Mouse (Mus musculus) erythroblast, embryonic 14.5 days (primary cell): ENCODE measurements around the gene Gm14692. TPM values are rescaled to one million over a fixed set of nuclear protein-coding genes. Genes with fewer than 3 reads are reported as not detected.
"Not testable (repeated sequence)": the region's sequence is repeated elsewhere in the genome, so short reads cannot be mapped to it uniquely, and the experiment has no call there.

Experiments used
- H3K27me3 ChIP-seq: 2 replicates; pipeline ENCODE4 v1.6.1; 2012; ENCODE audit warnings: inconsistent platforms; ENCODE audit not compliant: control insufficient read depth
- H3K36me3 ChIP-seq: 2 replicates; pipeline ENCODE4 v1.6.1; 2012; ENCODE audit warnings: mild to moderate bottlenecking, inconsistent platforms; ENCODE audit not compliant: control insufficient read depth
- H3K4me1 ChIP-seq: 2 replicates; pipeline ENCODE4 v1.6.1; 2012; ENCODE audit warnings: inconsistent platforms; ENCODE audit not compliant: control insufficient read depth
- H3K4me3 ChIP-seq: replicated peaks from 2 replicates; pipeline ENCODE3; 2012; ENCODE audit warnings: moderate library complexity, mild to moderate bottlenecking, inconsistent platforms
- H3K9me3 ChIP-seq: 2 replicates; pipeline ENCODE4 v1.6.1; 2012; ENCODE audit warnings: low read length, inconsistent platforms, mixed read lengths; ENCODE audit not compliant: control insufficient read depth
- polyA plus RNA-seq: library from polyadenylated mRNA; stranded (reverse); fragments of >175 nt; gene quantifications from 2 replicates; pipeline ENCODE4 v1.2.3, GENCODE M21; 2012

The Gm14692 gene
- not detected in 2 replicates for polyA plus RNA-seq

- H3K4me1 ChIP-seq, H3K36me3 ChIP-seq, H3K4me3 ChIP-seq, H3K9me3 ChIP-seq, H3K27me3 ChIP-seq: not testable (repeated sequence)
Measured at GRCm38 (mm10) chrX:67695398-67695797, at the start of gene Gm14692. Gm14692 (plus strand) TSS chrX:67695698.

GRCm38 (mm10) chrX:67693462-67693861, 2.0 kb upstream of the Gm14692 start, which contains the start of gene Gm1140:
Gm1140 (minus strand) TSS chrX:67693562.
- H3K36me3 ChIP-seq, H3K9me3 ChIP-seq, H3K4me1 ChIP-seq, H3K4me3 ChIP-seq, H3K27me3 ChIP-seq: not testable (repeated sequence)

Other genes with a start within 250 kb of the Gm14692 start
- not detected in 2 replicates for gene Gm1140, start 2.1 kb upstream of the Gm14692 start, polyA plus RNA-seq
- not detected in 2 replicates for gene 4933436I01Rik, start 225.8 kb downstream of the Gm14692 start, polyA plus RNA-seq